In the genomic region with DNA sequence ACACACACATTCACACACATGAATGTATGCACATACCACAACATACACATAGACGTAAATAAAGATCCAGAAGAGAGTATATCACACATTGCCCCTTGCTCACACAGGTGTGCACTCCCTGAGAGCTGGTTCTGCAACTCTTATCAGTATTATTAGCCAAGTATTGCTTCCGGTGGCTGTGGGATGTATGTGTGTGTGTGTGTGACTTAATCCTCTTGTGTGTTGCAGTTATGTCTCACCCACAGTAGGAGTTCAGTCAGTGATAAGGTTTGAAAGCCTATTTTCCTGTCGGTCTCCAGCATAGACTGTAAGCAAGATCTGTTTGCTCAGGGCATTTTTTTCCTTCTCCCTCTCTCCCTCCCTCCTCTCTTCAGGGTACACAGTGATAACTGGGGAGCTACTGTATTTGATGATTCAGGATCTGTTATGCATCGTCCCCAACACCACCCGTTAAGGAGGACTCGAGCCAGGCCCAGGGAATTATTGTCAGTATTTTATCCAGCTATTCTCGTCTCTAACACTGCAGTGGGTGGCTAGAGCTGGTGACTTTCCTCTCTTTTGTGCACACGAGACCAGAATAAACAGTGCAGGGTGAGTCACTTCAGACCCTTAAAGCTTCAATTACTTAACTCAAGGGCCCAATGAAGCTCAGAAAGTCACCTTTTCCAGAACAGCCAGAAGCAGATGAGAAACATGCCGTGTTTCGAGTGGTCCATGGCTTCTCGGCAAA, we compare ENCODE assay signal across 24 mouse cellular contexts.
A peak's percentile ranks its signal among the peaks of the same experiment; 100 is the strongest.
DNase-seq lines count a peak whose midpoint lies in the region; ATAC-seq and TF ChIP-seq lines count a peak whose summit lies in the region.
"Had no signal": no experiment of that assay in that cellular context is flagged by ENCODE, and none has a peak within 500 bp of the region (broad histone marks: within the 10 kb centered on the region; RNA-seq: fewer than 3 reads in every experiment).

No protein-coding gene starts in this region.

- 35% methylated on average over 11 of the region's 11 CpGs for WGBS in lung, embryonic 14.5 days
- WGBS in stomach, embryonic 16.5 days: 46% methylated on average over 11 of the region's 11 CpGs
- 58% methylated on average over 11 of the region's 11 CpGs for WGBS in liver, embryonic 11.5 days
- WGBS in midbrain, embryonic 13.5 days: 67% methylated on average over 11 of the region's 11 CpGs

- 0 out of 2 replicates have a peak, but pooled peaks cover 2% of the 10 kb centered on the region for H3K4me1 ChIP-seq in lung, embryonic 14.5 days (ENCODE audit: insufficient read depth)
- no peaks in the 10 kb centered on the region for H3K4me1 ChIP-seq in stomach, embryonic 16.5 days (ENCODE audit: control insufficient read depth, insufficient read depth, low read length)
- peaks cover 2% of the 10 kb centered on the region; the same call in 1 of the 2 replicates for H3K4me1 ChIP-seq in liver, embryonic 11.5 days (replicated peaks; ENCODE audit: control insufficient read depth, insufficient read depth, low read length)
- peaks cover 6% of the 10 kb centered on the region for H3K4me1 ChIP-seq in midbrain, embryonic 13.5 days (replicated peaks)
- H3K4me1 ChIP-seq: forebrain, embryonic 13.5 days; limb, embryonic 10.5 days; midbrain, embryonic 12.5 days had no signal

- no peak overlapping the region for H3K4me3 ChIP-seq in lung, embryonic 14.5 days (ENCODE audit: low read depth, low read length)
- H3K4me3 ChIP-seq in stomach, embryonic 16.5 days (replicated peaks; ENCODE audit: low read length): no peak overlapping the region
- no peak overlapping the region for H3K4me3 ChIP-seq in liver, embryonic 11.5 days (ENCODE audit: low read depth, low read length)
- no peak overlapping the region for H3K4me3 ChIP-seq in midbrain, embryonic 13.5 days (replicated peaks)
- H3K4me3 ChIP-seq: embryonic facial prominence, embryonic 12.5 days; erythroblast, embryonic 14.5 days; forebrain, embryonic 13.5 days; heart, embryonic 10.5 days; limb, embryonic 10.5 days; midbrain, embryonic 12.5 days had no signal

- no peaks in the 10 kb centered on the region for H3K9me3 ChIP-seq in lung, embryonic 14.5 days (ENCODE audit: low read depth, low read length)
- no peaks in the 10 kb centered on the region for H3K9me3 ChIP-seq in stomach, embryonic 16.5 days (replicated peaks; ENCODE audit: control insufficient read depth, low read length)
- H3K9me3 ChIP-seq in liver, embryonic 11.5 days (ENCODE audit: control insufficient read depth, low read length): no peaks in the 10 kb centered on the region
- no peaks in the 10 kb centered on the region for H3K9me3 ChIP-seq in midbrain, embryonic 13.5 days
- H3K9me3 ChIP-seq: embryonic facial prominence, embryonic 12.5 days; forebrain, embryonic 13.5 days; heart, embryonic 10.5 days; limb, embryonic 10.5 days; midbrain, embryonic 12.5 days had no signal

- DNase-seq in layer of hippocampus, adult 11-12 months (ENCODE audit: low spot score): peak; percentile 47
- no peak for DNase-seq in layer of hippocampus, postnatal 14 days (ENCODE audit: low spot score in 2 of 2)
- DNase-seq in lung, embryonic 14.5 days: peak; percentile 31
- no peak for DNase-seq in lung, postnatal 10 days
- peak; percentile 29 for DNase-seq in layer of hippocampus, adult 9-10 months (ENCODE audit: low spot score)
- no peak for DNase-seq in liver, embryonic 11.5 days (ENCODE audit: low spot score)
- DNase-seq: adrenal gland, postnatal 10 days; cerebellum, adult 2 months; cerebellum, postnatal 25 days; heart, postnatal 4 days; kidney, adult 2 months; liver; right cerebral cortex, postnatal 14 days; spleen, adult 18-20 months had no signal

- no peak overlapping the region for H3K27ac ChIP-seq in lung, embryonic 14.5 days (ENCODE audit: low read depth)
- H3K27ac ChIP-seq in stomach, embryonic 16.5 days (ENCODE audit: low read length): no peak overlapping the region
- H3K27ac ChIP-seq in liver, embryonic 11.5 days (ENCODE audit: low read depth, low read length): no peak overlapping the region
- no peak overlapping the region for H3K27ac ChIP-seq in midbrain, embryonic 13.5 days
- H3K27ac ChIP-seq: embryonic facial prominence, embryonic 12.5 days; forebrain, embryonic 13.5 days; heart, embryonic 10.5 days; hindbrain, embryonic 14.5 days; kidney, postnatal 0 days; limb, embryonic 10.5 days; midbrain, embryonic 12.5 days had no signal

- H3K27me3 ChIP-seq in lung, embryonic 14.5 days (ENCODE audit: insufficient read depth, low read length): no peaks in the 10 kb centered on the region
- H3K27me3 ChIP-seq in stomach, embryonic 16.5 days (ENCODE audit: control insufficient read depth, insufficient read depth, low read length): no peaks in the 10 kb centered on the region
- no peaks in the 10 kb centered on the region for H3K27me3 ChIP-seq in liver, embryonic 11.5 days (replicated peaks; ENCODE audit: control insufficient read depth, insufficient read depth, low read length)
- no peaks in the 10 kb centered on the region for H3K27me3 ChIP-seq in midbrain, embryonic 13.5 days
- H3K27me3 ChIP-seq: embryonic facial prominence, embryonic 12.5 days; forebrain, embryonic 13.5 days; midbrain, embryonic 12.5 days had no signal

- H3K36me3 ChIP-seq in lung, embryonic 14.5 days (ENCODE audit: insufficient read depth): no peaks in the 10 kb centered on the region
- H3K36me3 ChIP-seq in stomach, embryonic 16.5 days (ENCODE audit: control insufficient read depth, insufficient read depth, low read length): no peaks in the 10 kb centered on the region
- H3K36me3 ChIP-seq in liver, embryonic 11.5 days (ENCODE audit: control insufficient read depth, insufficient read depth, low read length): no peaks in the 10 kb centered on the region
- H3K36me3 ChIP-seq in midbrain, embryonic 13.5 days: no peaks in the 10 kb centered on the region
- H3K36me3 ChIP-seq: embryonic facial prominence, embryonic 12.5 days; heart, embryonic 10.5 days; limb, embryonic 10.5 days; midbrain, embryonic 12.5 days had no signal

- H3K9ac ChIP-seq in lung, embryonic 14.5 days: no peak overlapping the region
- no peak overlapping the region for H3K9ac ChIP-seq in stomach, embryonic 16.5 days (ENCODE audit: low read length)
- H3K9ac ChIP-seq in liver, embryonic 11.5 days (ENCODE audit: low read depth, low read length): no peak overlapping the region
- no peak overlapping the region for H3K9ac ChIP-seq in midbrain, embryonic 13.5 days (replicated peaks)
- H3K9ac ChIP-seq: embryonic facial prominence, embryonic 12.5 days; forebrain, embryonic 13.5 days; hindbrain, embryonic 14.5 days; midbrain, embryonic 12.5 days had no signal

- H3K4me2 ChIP-seq in lung, embryonic 14.5 days: no peak overlapping the region
- H3K4me2 ChIP-seq in stomach, embryonic 16.5 days (ENCODE audit: low read depth, low read length): no peak overlapping the region
- no peak overlapping the region for H3K4me2 ChIP-seq in liver, embryonic 11.5 days
- no peak overlapping the region for H3K4me2 ChIP-seq in midbrain, embryonic 13.5 days (replicated peaks)
- H3K4me2 ChIP-seq: embryonic facial prominence, embryonic 12.5 days; forebrain, embryonic 13.5 days; hindbrain, embryonic 14.5 days; midbrain, embryonic 12.5 days had no signal

- ATAC-seq in lung, embryonic 14.5 days (ENCODE audit: insufficient read depth): no peak
- ATAC-seq in stomach, embryonic 16.5 days (ENCODE audit: insufficient read depth, low FRiP score): peak; percentile 58; the same call in 1 of the 2 replicates
- ATAC-seq in liver, embryonic 11.5 days (replicated peaks; ENCODE audit: low FRiP score): no peak
- ATAC-seq in midbrain, embryonic 13.5 days: no peak
- ATAC-seq: forebrain, embryonic 13.5 days had no signal

- TF ChIP-seq CTCF in lung, embryonic 14.5 days (IDR thresholded peaks at IDR 0.05; ENCODE audit: low read depth): no peak

Comparison
In these comparisons a context has a peak if more than half of its experiments do, and no peak if none do; other contexts are left out.
1. DNase-seq: peak in layer of hippocampus, adult 11-12 months (single experiment), lung, embryonic 14.5 days (single experiment) and layer of hippocampus, adult 9-10 months (single experiment); none in layer of hippocampus, postnatal 14 days (0 of 2), lung, postnatal 10 days (single experiment) and liver, embryonic 11.5 days (single experiment).